Mouse (Mus musculus) spleen, adult 2 months (tissue): ENCODE measurements around the gene Vmn2r77.
"Not testable (repeated sequence)": the region's sequence is repeated elsewhere in the genome, so short reads cannot be mapped to it uniquely, and the experiment has no call there.

ENCODE experiments used
- CTCF ChIP-seq: fragments of 200-500 bp; IDR thresholded peaks from 2 replicates; pipeline ENCODE4 v1.5.1; 2011; ENCODE audit warnings: mild to moderate bottlenecking, inconsistent platforms; ENCODE audit not compliant: insufficient read depth, insufficient read length, insufficient replicate concordance; ENCODE audit errors: extremely low read depth
- POLR2A ChIP-seq: fragments of 200-500 bp; IDR thresholded peaks from 2 replicates; pipeline ENCODE4 v1.6.1; 2011; ENCODE audit warnings: low read depth, low read length, inconsistent platforms

DNA sequence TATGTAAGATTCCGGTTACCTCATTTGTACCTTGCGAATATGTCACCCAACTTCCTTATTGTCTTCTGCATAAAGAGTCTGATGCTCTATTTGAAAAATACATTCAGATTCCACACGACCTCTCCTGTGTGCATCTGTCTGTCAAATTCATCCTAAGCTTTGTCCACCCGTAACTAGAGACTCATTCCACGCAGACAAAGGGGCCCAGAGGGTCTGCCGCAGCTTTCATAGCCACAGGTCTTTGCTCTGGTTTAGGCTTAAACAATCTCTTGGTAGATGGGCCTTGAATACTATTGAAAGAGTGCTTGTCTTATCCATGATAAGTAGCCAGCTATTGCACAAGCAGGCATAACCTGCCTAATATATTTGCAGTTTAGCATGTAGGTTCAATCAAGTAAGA lies 20.9 kb downstream of the Vmn2r77 start:
- TF ChIP-seq POLR2A, CTCF: not testable (repeated sequence)
